Mouse (Mus musculus) urinary bladder, postnatal 10 days (tissue): Measurements from ENCODE around the gene Slc1a1.

Source experiments
- DNase-seq: peaks from one replicate; pipeline ENCODE4 v3.0.0; 2022; ENCODE audit warnings: low spot score

Slc1a1 gene

GRCm38 (mm10) chr19:28917839-28918238 is 83.0 kb downstream of the Slc1a1 start:
- no peak for DNase-seq

- DNase-seq, result no peak
Measured at GRCm38 (mm10) chr19:28926366-28926765, 91.5 kb downstream of the Slc1a1 start.

- no peak for DNase-seq
Measured at GRCm38 (mm10) chr19:28927396-28927795, 92.5 kb downstream of the Slc1a1 start.

GRCm38 (mm10) chr19:28929034-28929433 is 94.2 kb downstream of the Slc1a1 start:
- no peak for DNase-seq

- no peak for DNase-seq
Measured at GRCm38 (mm10) chr19:28934897-28935296, 100.0 kb downstream of the Slc1a1 start.

GRCm38 (mm10) chr19:28940135-28940874 is 105.5 kb downstream of the Slc1a1 start:
- DNase-seq, result no peak

GRCm38 (mm10) chr19:28941271-28941670 is 106.4 kb downstream of the Slc1a1 start:
- no peak for DNase-seq

- DNase-seq, result no peak
Measured at GRCm38 (mm10) chr19:28946782-28947181, 111.9 kb downstream of the Slc1a1 start.

- no peak for DNase-seq
Measured at GRCm38 (mm10) chr19:28947311-28947710, 112.5 kb downstream of the Slc1a1 start.

- no peak for DNase-seq
Measured at GRCm38 (mm10) chr19:28951251-28951650, 116.4 kb downstream of the Slc1a1 start.

GRCm38 (mm10) chr19:28963113-28963512 is 128.3 kb downstream of the Slc1a1 start:
- no peak for DNase-seq

GRCm38 (mm10) chr19:28963513-28963841 is 128.6 kb downstream of the Slc1a1 start:
- DNase-seq, result no peak
